ENCODE assay signal across 8 mouse cellular contexts in the genomic region with DNA sequence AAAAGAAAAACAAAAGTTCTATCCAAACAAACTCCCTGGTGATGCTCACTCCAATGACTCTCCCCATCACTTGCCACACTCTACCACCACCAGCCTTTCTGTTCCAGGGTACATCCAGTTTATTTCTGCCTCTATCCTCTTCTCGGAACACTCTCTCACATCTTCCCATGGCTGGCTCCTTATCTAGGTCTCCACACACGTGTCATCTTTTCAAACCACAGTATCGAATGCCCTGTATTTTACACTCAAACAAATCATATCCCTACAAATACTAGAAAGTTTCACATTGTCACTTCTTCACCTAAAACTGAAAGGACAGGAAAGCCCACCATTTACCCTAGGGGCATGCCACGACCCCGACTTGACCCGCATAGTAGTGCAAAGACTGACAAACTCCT. TPM values are rescaled to one million over a fixed set of nuclear protein-coding genes. Genes with fewer than 3 reads are reported as not detected.
DNase-seq lines count a peak whose midpoint lies in the region; ATAC-seq and TF ChIP-seq lines count a peak whose summit lies in the region.

No protein-coding gene starts in this region.

- H3K36me3 ChIP-seq in heart, embryonic 10.5 days, result 0 out of 2 replicates have a peak, but pooled peaks cover 7% of the 10 kb centered on the region
- no peaks in the 10 kb centered on the region for H3K36me3 ChIP-seq in C2C12 (ENCODE audit: control insufficient read depth, insufficient read depth)
- no peaks in the 10 kb centered on the region for H3K36me3 ChIP-seq in forebrain, embryonic 12.5 days (replicated peaks)
- peaks cover 3% of the 10 kb centered on the region; the same call in 1 of the 2 replicates for H3K36me3 ChIP-seq in liver, embryonic 13.5 days

- ATAC-seq in forebrain, embryonic 12.5 days (ENCODE audit: low FRiP score), result 0 out of 2 replicates have a peak, but pooled peaks have one; percentile 4
- ATAC-seq in liver, embryonic 13.5 days (ENCODE audit: low read depth), result peak; percentile 37
- ATAC-seq in CD4-positive, CD25-positive, alpha-beta regulatory T cell, adult 4 months, result no peak
- no peak for ATAC-seq in megakaryocyte progenitor cell, adult 5-6 weeks (replicated peaks; ENCODE audit: poor library complexity)

- no peak for DNase-seq in heart, embryonic 10.5 days (ENCODE audit: low spot score)
- DNase-seq in heart, postnatal 4 days, result no peak
- DNase-seq in liver, embryonic 13.5 days, result no peak
- no peak for DNase-seq in left cerebral cortex, postnatal 14 days (ENCODE audit: low spot score in 2 of 2)

- H3K4me3 ChIP-seq in heart, embryonic 10.5 days, result peak overlapping the region; percentile 94
- peak overlapping the region; percentile 59 for H3K4me3 ChIP-seq in C2C12 (ENCODE audit: insufficient read depth, poor library complexity, severe bottlenecking)
- peak overlapping the region; percentile 67 for H3K4me3 ChIP-seq in forebrain, embryonic 12.5 days (replicated peaks)
- H3K4me3 ChIP-seq in liver, embryonic 13.5 days (replicated peaks), result peak overlapping the region; percentile 82

- H3K27me3 ChIP-seq in heart, embryonic 10.5 days (ENCODE audit: insufficient read depth, poor library complexity, severe bottlenecking), result no peaks in the 10 kb centered on the region
- H3K27me3 ChIP-seq in C2C12 (ENCODE audit: control insufficient read depth, insufficient read depth, insufficient read length), result no peaks in the 10 kb centered on the region
- H3K27me3 ChIP-seq in forebrain, embryonic 12.5 days, result peaks cover 5% of the 10 kb centered on the region; the same call in 1 of the 2 replicates
- H3K27me3 ChIP-seq in liver, embryonic 13.5 days, result 0 out of 2 replicates have a peak, but pooled peaks cover 2% of the 10 kb centered on the region

- peak overlapping the region; percentile 75 for H3K4me2 ChIP-seq in forebrain, embryonic 12.5 days
- peak overlapping the region; percentile 86 for H3K4me2 ChIP-seq in liver, embryonic 13.5 days

- peak overlapping the region; percentile 74 for H3K9ac ChIP-seq in forebrain, embryonic 12.5 days
- H3K9ac ChIP-seq in liver, embryonic 13.5 days, result peak overlapping the region; percentile 85

- H3ac ChIP-seq in C2C12 (ENCODE audit: control insufficient read depth, insufficient read length, low read depth), result peak overlapping the region; percentile 66

- no peak for TF ChIP-seq CTCF in C2C12 (IDR thresholded peaks at IDR 0.05; ENCODE audit: control insufficient read depth, insufficient read depth, insufficient read length)

- peaks cover 31% of the 10 kb centered on the region for H3K79me2 ChIP-seq in C2C12 (ENCODE audit: control insufficient read depth, insufficient read depth)

- H3K4me1 ChIP-seq in heart, embryonic 10.5 days, result peaks cover 27% of the 10 kb centered on the region
- peaks cover 27% of the 10 kb centered on the region for H3K4me1 ChIP-seq in forebrain, embryonic 12.5 days
- peaks cover 64% of the 10 kb centered on the region for H3K4me1 ChIP-seq in liver, embryonic 13.5 days (replicated peaks)

- H3K27ac ChIP-seq in heart, embryonic 10.5 days, result peak overlapping the region; percentile 90
- H3K27ac ChIP-seq in forebrain, embryonic 12.5 days, result peak overlapping the region; percentile 77; the same call in 1 of the 2 replicates
- peak overlapping the region; percentile 91 for H3K27ac ChIP-seq in liver, embryonic 13.5 days

- 11% methylated on average over 6 of the region's 6 CpGs for WGBS in heart, embryonic 10.5 days
- 23% methylated on average over 6 of the region's 6 CpGs for WGBS in forebrain, embryonic 12.5 days
- WGBS in liver, embryonic 13.5 days (ENCODE audit: insufficient replicate concordance), result 2% methylated on average over 6 of the region's 6 CpGs

- intact Hi-C loops in left cerebral cortex, postnatal 14 days (cut with DNase I), result no loop called here

- no peaks in the 10 kb centered on the region for H3K9me3 ChIP-seq in heart, embryonic 10.5 days
- no peaks in the 10 kb centered on the region for H3K9me3 ChIP-seq in forebrain, embryonic 12.5 days
- H3K9me3 ChIP-seq in liver, embryonic 13.5 days (replicated peaks), result no peaks in the 10 kb centered on the region

- peaks cover 2% of the 10 kb centered on the region for H3K79me3 ChIP-seq in C2C12 (ENCODE audit: low read depth)

TF ChIP-seq in C2C12, 6 proteins besides CTCF, POLR2A, EP300 and RAD21:
- TF ChIP-seq FOSL1 (IDR thresholded peaks at IDR 0.05; ENCODE audit: insufficient read depth, low read length, poor library complexity, severe bottlenecking) (no peak), MYOG (IDR thresholded peaks at IDR 0.05; ENCODE audit: control insufficient read depth, extremely low read depth, insufficient read length) (no peak), MYOD1 (IDR thresholded peaks at IDR 0.05; ENCODE audit: control insufficient read depth, insufficient read length, low read depth) (no peak), CEBPB (IDR thresholded peaks at IDR 0.05; ENCODE audit: low read depth) (no peak), MAX (IDR thresholded peaks at IDR 0.05) (no peak), USF1 (IDR thresholded peaks at IDR 0.05; ENCODE audit: low read depth) (no peak)

RNA-seq across cellular contexts. Expression of a gene that starts 0.6 kb away (rescaled TPM):
- polyA plus RNA-seq in heart, embryonic 10.5 days (2016; fragmentation: Nextera tagmentation; extraction: Ambion mirVana), result 34.3 and 37.9 TPM in 2 replicates
- 10 to 100 TPM; 24.3 to 27.4 TPM for total RNA-seq in heart, postnatal 4 days (2021)
- 27.4 TPM for polyA plus RNA-seq in C2C12 (2012; fragmentation: generic; extraction: Trizol)
- 43.4 and 44.7 TPM in 2 replicates for polyA plus RNA-seq in forebrain, embryonic 12.5 days (2016; fragmentation: Nextera tagmentation; extraction: Ambion mirVana)
- polyA plus RNA-seq in liver, embryonic 13.5 days (2015; fragmentation: Nextera tagmentation; extraction: Ambion mirVana), result 24.9 and 25.1 TPM in 2 replicates
- polyA plus RNA-seq in CD4-positive, CD25-positive, alpha-beta regulatory T cell, adult 4 months (2017; shearing (Covaris generic)), result 10 to 100 TPM; 46.6 to 54.0 TPM
- 10 to 100 TPM; 52.3 to 54.6 TPM for total RNA-seq in left cerebral cortex, postnatal 14 days (2021)
- total RNA-seq in megakaryocyte progenitor cell, adult 5-6 weeks (2015), result 34.9 TPM in 2 replicates
- 11.4 and 20.4 TPM in 2 replicates for total RNA-seq in megakaryocyte progenitor cell, adult 5-6 weeks (2017)

RNA-seq across cellular contexts. Expression of a gene that starts 15.5 kb away (rescaled TPM):
- 6.9 and 12.0 TPM in 2 replicates for polyA plus RNA-seq in heart, embryonic 10.5 days (2016; fragmentation: Nextera tagmentation; extraction: Ambion mirVana)
- total RNA-seq in heart, postnatal 4 days (2021), result 10 to 100 TPM; 41.3 to 44.4 TPM
- polyA plus RNA-seq in C2C12 (2012; fragmentation: generic; extraction: Trizol), result 5.3 TPM
- 9.5 and 10.5 TPM in 2 replicates for polyA plus RNA-seq in forebrain, embryonic 12.5 days (2016; fragmentation: Nextera tagmentation; extraction: Ambion mirVana)
- polyA plus RNA-seq in liver, embryonic 13.5 days (2015; fragmentation: Nextera tagmentation; extraction: Ambion mirVana), result 3.1 and 3.2 TPM in 2 replicates
- polyA plus RNA-seq in CD4-positive, CD25-positive, alpha-beta regulatory T cell, adult 4 months (2017; shearing (Covaris generic)), result 1 to 10 TPM; 1.2 to 2.5 TPM
- 10 to 100 TPM in 1 of 2 experiments, 1 to 10 TPM in 1; 9.1 to 11.0 TPM for total RNA-seq in left cerebral cortex, postnatal 14 days (2021)
- total RNA-seq in megakaryocyte progenitor cell, adult 5-6 weeks (2015), result 0.10 and 0.44 TPM in 2 replicates
- total RNA-seq in megakaryocyte progenitor cell, adult 5-6 weeks (2017), result 0.46 and 0.78 TPM in 2 replicates

RNA-seq across cellular contexts. Expression of a gene that starts 15.6 kb away (rescaled TPM):
- polyA plus RNA-seq in heart, embryonic 10.5 days (2016; fragmentation: Nextera tagmentation; extraction: Ambion mirVana), result 154 and 210 TPM in 2 replicates
- total RNA-seq in heart, postnatal 4 days (2021), result 10 to 100 TPM; 41.4 to 42.4 TPM
- 378 TPM for polyA plus RNA-seq in C2C12 (2012; fragmentation: generic; extraction: Trizol)
- polyA plus RNA-seq in forebrain, embryonic 12.5 days (2016; fragmentation: Nextera tagmentation; extraction: Ambion mirVana), result 126 and 131 TPM in 2 replicates
- polyA plus RNA-seq in liver, embryonic 13.5 days (2015; fragmentation: Nextera tagmentation; extraction: Ambion mirVana), result 186 and 203 TPM in 2 replicates
- 100 to 1,000 TPM in 1 of 2 experiments, 10 to 100 TPM in 1; 87.8 to 116 TPM for polyA plus RNA-seq in CD4-positive, CD25-positive, alpha-beta regulatory T cell, adult 4 months (2017; shearing (Covaris generic))
- total RNA-seq in left cerebral cortex, postnatal 14 days (2021), result 10 to 100 TPM; 46.5 to 49.4 TPM
- total RNA-seq in megakaryocyte progenitor cell, adult 5-6 weeks (2015), result 147 and 165 TPM in 2 replicates
- 117 and 167 TPM in 2 replicates for total RNA-seq in megakaryocyte progenitor cell, adult 5-6 weeks (2017)

RNA-seq across cellular contexts. Expression of a gene that starts 15.6 kb away (rescaled TPM):
- polyA plus RNA-seq in heart, embryonic 10.5 days (2016; fragmentation: Nextera tagmentation; extraction: Ambion mirVana), result 0.78 and 1.6 TPM in 2 replicates
- total RNA-seq in heart, postnatal 4 days (2021), result 1 to 10 TPM; 1.3 to 2.0 TPM
- 0.22 TPM for polyA plus RNA-seq in C2C12 (2012; fragmentation: generic; extraction: Trizol)
- polyA plus RNA-seq in forebrain, embryonic 12.5 days (2016; fragmentation: Nextera tagmentation; extraction: Ambion mirVana), result 0.66 and 0.91 TPM in 2 replicates
- 0.29 and 0.49 TPM in 2 replicates for polyA plus RNA-seq in liver, embryonic 13.5 days (2015; fragmentation: Nextera tagmentation; extraction: Ambion mirVana)
- under 1 TPM in 1 of 2 experiments, not detected in 1; 0.62 TPM for polyA plus RNA-seq in CD4-positive, CD25-positive, alpha-beta regulatory T cell, adult 4 months (2017; shearing (Covaris generic))
- total RNA-seq in left cerebral cortex, postnatal 14 days (2021), result 1 to 10 TPM in 1 of 2 experiments, under 1 TPM in 1; 0.91 to 1.1 TPM
- total RNA-seq in megakaryocyte progenitor cell, adult 5-6 weeks (2015), result 0.15 TPM in 1 of 2 replicates, not detected in the other
- 0.21 TPM in 1 of 2 replicates, not detected in the other for total RNA-seq in megakaryocyte progenitor cell, adult 5-6 weeks (2017)

RNA-seq across cellular contexts. Expression of a gene that starts 28.5 kb away (rescaled TPM):
- 341 and 617 TPM in 2 replicates for polyA plus RNA-seq in heart, embryonic 10.5 days (2016; fragmentation: Nextera tagmentation; extraction: Ambion mirVana)
- total RNA-seq in heart, postnatal 4 days (2021), result 100 to 1,000 TPM; 366 to 372 TPM
- 749 TPM for polyA plus RNA-seq in C2C12 (2012; fragmentation: generic; extraction: Trizol)
- polyA plus RNA-seq in forebrain, embryonic 12.5 days (2016; fragmentation: Nextera tagmentation; extraction: Ambion mirVana), result 853 and 874 TPM in 2 replicates
- 250 and 275 TPM in 2 replicates for polyA plus RNA-seq in liver, embryonic 13.5 days (2015; fragmentation: Nextera tagmentation; extraction: Ambion mirVana)
- polyA plus RNA-seq in CD4-positive, CD25-positive, alpha-beta regulatory T cell, adult 4 months (2017; shearing (Covaris generic)), result 10 to 100 TPM; 21.2 to 36.2 TPM
- 100 to 1,000 TPM; 131 to 144 TPM for total RNA-seq in left cerebral cortex, postnatal 14 days (2021)
- 645 and 667 TPM in 2 replicates for total RNA-seq in megakaryocyte progenitor cell, adult 5-6 weeks (2015)
- total RNA-seq in megakaryocyte progenitor cell, adult 5-6 weeks (2017), result 984 and 1,159 TPM in 2 replicates

Comparison
In these comparisons a context has a peak if more than half of its experiments do, and no peak if none do; other contexts are left out.
1. ATAC-seq: peak in forebrain, embryonic 12.5 days (single experiment) and liver, embryonic 13.5 days (single experiment); none in CD4-positive, CD25-positive, alpha-beta regulatory T cell, adult 4 months (single experiment) and megakaryocyte progenitor cell, adult 5-6 weeks (single experiment).
2. Peak in every context shown above with its lines, with median percentiles within 50 percentile points of each other: H3K27ac ChIP-seq and H3K4me3 ChIP-seq.